Mouse (Mus musculus): ENCODE data around the gene Lurap1l.

Lurap1l gene

DNA sequence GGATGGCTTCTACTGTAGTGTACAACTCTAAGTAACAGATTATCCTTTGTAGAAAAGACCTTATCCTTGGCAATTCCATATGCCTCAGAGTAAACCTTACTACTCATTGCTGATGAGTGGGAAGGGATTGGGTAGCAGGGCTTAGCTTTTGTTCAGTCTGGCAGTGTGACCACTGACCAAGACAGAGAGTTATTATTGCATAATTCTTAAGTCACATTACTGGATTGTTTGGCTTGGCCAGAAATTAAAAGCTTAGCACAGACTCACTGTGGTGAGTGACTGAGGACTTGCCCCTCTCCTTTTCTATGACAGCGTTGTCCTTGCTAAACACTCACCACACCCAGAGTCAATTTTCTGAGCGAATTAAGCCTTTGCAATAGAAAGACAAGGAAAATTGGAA lies 93.1 kb downstream of the Lurap1l start:
- no peak for DNase-seq (ENCODE audit: low spot score in 2 of 2)
